Mouse (Mus musculus) B cell, adult 2 months (primary cell): ENCODE results near the gene Hdac7.
A peak's percentile ranks its signal among the peaks of the same experiment; 100 is the strongest.

Source experiments
- DNase-seq, 2 experiments: peaks; one replicate each; pipeline ENCODE4 v3.0.0; 2022

The Hdac7 gene

DNA sequence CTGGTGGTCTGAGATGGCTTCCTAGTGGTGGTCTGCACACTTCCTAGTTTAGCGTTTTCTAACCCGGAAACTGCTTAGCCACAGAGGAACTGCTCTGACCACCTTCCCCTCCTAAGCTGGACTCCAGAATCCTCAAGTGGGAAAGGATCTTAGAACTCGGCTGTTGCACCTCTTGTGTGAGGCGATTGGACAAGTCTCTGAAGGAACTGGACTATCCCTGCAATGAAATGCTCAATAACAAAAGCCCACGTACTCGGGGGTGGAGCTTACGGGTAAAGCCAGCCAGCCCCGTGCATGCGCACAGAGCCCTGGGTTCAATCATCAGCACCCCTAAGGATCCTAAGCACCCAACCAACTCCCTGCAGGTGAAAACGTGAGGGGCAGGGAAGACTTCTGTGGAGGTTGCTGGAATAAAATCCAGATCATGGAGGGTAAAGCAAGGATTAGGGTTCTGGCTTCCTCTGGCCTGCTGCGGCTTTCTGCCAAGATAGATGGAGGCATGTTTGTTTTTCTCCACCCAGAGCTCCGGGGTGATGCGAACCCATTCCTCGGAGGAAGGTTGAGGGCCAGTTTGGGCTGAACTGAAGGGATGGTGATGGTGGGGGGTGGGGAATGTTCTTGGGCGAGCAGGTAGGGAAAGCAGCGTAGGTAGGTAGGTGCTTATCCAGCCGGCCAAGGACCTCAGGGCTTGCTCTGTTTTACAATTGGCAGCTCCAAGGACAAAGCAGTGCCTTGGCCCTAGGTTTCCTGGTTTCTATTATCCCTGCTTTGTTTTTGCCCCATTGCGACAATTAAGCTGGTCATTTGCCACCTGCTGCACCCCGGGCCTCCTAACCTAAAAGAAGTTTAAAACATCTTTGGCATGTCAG lies 56.3 kb downstream of the Hdac7 start:
- no peak for DNase-seq

DNA sequence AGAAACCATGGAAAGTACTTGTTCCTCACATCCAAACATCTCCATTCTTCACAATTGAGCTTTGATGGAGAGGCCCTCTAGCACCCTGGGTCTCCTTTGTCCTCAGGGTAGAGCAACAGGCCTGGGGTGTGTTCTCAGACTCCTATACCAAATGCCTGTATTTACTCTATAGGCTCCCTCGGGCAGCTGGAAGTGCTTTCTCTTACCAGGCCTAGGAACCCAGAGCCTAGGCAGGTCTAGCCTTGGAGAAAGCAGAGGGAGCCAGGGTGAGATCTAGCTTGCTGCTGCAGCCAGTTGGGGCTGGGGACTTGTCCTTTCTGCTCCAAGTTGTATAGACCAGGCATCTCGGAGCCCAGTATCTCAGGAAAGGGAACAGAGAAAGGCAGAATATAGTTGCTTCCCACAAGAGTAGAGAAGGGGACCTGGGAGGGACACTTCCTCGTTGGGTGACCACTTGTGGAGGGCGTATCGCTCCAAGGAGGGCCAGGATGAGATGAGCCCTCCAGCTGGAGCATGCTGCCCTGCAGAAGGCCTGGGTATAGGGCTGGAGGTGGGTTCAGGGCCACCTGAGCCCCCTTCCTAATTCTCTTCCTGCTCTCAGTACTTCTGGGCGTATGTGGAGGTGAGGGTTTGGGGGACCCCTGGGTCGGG lies 57.0 kb downstream of the Hdac7 start:
- no peak for DNase-seq

DNA sequence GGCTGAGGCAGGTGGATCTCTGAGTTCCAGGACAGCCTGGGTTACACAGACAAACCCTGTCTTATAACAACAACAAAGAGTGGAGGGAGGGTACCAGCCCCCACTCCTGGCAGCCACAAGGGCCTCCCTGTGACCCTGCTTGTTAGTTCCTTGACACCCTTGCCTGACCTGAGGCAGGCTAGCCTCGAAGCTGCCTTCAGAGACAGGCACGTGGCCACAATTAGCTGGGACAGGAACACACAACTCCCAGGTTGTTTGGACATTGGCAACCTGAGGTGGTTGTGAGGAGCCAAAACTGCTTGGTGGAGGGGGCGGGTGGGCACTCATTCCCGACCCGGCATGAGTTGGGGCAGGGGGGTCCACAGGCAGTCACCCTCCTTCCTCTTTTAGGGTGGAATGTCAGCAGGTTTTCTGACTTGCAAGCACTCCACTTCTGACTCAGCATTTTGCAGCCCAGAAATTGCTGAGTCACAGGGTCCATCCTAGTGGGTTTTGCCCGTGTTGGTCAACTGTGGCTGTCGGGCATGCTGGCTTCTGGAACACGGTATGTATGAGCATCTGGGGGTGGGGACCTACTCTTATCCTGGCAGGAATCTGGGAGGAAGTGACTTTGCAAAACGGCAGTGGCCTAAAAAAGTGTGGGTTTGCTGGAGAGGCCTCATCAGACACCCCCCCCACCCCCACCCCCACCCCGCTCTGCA lies 57.7 kb downstream of the Hdac7 start:
- DNase-seq = no peak

DNA sequence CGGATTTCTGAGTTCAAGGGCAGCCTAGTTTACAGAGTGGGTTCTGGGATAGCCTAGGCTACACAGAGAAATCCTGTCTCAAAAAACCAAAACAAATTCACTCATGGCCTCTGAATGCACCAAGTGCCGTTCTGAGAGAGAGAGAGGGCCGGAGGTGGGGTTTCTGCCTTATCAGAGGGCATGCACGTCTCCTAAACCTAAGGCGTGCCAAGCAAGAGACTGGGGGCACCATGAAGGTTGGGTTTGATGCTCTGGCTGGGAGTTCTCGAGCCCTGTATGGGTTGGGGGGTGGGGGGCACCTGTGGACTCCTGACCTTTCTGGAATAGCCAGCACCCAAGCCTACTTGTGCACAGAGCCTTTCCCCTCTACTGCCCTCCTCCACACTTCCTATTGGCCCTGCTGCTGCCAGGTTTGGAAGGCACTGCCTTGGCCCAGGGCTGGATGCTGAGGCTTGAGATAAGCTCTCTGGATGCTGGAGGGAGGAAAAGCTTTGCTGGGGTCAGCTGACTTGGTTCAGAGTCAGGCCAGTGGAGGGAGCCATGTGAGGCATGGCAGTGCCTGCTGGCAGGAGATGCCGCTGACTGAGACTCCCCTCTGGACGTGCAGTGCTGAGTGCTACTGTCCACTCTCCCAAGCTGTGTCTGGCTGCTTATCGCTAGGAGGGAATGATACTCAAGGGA lies 58.4 kb downstream of the Hdac7 start:
- DNase-seq = no peak

DNA sequence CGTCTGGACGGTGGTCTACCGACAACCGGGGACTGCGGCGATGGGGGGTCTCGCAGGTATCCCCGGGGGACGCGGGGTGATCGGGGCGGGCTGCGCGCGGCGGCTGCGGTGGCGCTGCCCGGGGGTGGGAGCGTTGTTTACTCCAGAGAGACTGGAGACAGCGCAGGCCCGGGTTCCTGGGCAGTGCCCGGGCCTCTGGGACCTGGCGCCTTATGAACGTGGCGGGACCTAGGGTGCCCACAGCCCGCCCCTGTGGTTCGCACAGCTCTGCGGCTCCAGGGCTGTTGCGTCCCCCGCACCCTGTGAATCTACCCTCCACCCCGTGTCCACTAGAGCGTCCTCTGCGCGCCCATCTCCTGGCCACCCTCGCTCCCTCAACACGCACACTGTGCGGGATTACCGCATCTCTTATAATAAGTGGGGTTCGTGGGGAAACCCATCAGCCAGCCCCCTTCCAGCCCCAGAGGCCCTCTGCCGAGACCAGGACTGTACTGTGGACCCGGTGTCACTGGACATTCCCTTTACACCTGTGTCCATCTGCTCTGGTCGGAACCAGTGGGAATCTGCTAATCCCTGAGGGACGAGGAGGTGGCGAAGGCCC lies 59.6 kb downstream of the Hdac7 start:
- no peak for DNase-seq

DNA sequence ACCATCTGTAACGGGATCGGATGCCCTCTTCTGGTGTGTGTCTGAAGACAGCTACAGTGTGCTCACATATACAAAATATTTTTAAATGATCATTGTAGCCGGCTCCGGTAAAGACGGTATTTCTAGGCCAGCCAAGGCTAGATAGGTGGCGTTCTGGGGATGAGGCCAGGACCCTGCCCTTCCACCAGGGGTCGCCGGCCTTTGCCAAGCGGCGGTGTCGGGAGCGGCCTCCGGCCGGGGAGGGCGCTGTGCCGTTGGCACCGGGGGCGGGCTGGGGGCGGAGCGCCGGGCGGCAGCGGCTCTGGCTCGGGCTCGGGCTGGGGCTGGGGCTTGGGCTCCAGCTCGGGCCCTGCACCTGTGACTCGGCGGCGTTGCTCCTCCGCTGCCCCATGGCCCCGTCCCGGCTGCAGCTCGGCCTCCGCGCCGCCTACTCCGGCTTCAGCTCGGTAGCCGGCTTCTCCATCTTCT lies 60.2 kb downstream of the Hdac7 start:
- peak; percentile 96 for DNase-seq

DNA sequence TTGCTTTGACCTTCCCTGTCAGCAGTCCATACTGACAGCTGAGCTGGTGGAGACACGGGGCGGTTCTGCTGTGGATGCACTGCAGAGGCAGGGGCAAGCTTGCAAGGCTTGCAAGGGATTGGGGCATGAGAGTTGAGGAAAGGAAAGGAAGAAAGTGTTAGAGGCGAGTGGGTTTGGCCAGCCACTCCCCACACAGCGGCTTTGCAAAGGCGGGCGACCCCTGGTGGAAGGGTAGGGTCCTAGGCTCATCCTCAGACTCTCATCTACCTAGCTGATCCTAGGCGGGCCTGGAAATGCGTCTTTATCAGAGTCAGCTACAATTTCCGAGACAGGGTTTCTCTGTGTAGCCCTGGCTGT lies 61.6 kb downstream of the Hdac7 start:
- peak; percentile 90 to 91 for DNase-seq

DNA sequence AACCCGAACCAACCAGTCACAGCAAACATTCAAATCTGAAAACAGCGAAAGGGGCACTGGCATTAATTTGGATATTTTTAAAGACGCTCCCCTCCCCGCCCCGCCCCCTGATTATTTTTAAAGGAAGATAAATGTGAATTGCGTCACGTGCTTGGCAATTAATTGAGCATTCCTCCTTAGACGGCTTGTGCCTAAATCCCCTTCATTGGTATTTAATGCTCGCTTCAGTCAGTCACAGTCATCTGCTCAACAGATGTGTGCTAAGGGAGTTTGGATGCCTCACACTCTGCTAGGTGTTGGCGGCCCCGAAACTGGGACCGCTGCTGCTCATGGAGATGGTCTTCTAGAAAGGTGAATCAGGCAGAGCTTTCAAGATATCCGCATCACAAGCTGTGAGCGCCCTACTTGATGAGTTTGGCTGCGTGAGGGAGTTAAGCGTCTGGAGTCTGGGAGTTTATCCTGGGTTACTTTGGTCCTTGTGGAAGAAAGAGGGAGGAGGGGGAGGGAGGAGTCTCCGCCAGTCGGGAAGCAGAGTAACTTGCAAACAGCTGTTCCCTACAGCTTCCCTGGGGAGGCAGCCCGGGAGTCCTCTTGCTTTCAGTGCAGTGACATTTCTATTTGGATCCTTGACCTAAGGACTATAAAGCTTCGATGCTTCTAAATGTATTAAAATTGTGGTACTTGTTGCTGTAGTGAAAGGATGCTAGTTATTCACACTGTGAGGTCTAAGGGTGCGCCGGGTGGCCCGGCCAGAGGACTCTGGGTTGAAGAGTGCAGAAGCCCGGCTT lies 62.1 kb downstream of the Hdac7 start:
- no peak for DNase-seq

DNA sequence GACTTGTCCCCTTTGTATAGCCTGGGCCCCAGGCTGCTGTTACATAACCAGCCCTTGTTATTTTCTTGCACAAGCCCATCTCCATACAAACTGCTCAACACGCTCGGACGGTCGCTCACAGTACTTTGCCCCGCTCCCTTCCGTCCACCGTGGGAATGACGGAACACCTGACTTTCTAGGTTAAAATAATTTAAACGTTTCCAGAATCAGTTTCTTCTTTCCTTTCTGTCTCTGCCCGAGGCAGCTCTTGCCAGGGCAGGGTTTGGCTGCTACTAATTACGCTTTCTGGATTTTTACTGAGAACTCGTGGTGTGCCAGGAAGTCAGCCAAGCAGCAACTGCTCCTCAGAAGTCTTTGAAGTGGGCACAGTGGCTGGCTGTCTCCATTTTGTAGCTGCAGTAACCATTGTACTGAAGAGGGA lies 63.7 kb downstream of the Hdac7 start:
- DNase-seq = no peak

DNA sequence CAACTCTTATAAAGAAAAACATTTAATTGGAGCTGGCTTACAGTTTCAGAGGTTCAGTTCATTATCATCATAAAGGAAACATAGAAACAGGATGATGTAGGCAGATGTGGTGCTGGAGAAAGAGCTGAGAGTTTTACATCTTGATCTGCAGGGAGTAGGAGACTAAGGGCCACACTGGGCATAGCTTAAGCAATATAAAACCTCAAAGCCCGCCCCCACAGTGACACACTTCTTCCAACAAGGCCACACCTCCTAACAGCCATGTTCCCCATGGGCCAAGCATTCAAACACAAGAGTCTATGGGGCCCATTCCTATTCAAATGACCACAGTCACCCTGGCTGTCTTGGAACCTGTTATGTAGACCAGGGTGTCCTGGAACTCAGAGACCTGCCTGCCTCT lies 64.7 kb downstream of the Hdac7 start:
- no peak for DNase-seq

DNA sequence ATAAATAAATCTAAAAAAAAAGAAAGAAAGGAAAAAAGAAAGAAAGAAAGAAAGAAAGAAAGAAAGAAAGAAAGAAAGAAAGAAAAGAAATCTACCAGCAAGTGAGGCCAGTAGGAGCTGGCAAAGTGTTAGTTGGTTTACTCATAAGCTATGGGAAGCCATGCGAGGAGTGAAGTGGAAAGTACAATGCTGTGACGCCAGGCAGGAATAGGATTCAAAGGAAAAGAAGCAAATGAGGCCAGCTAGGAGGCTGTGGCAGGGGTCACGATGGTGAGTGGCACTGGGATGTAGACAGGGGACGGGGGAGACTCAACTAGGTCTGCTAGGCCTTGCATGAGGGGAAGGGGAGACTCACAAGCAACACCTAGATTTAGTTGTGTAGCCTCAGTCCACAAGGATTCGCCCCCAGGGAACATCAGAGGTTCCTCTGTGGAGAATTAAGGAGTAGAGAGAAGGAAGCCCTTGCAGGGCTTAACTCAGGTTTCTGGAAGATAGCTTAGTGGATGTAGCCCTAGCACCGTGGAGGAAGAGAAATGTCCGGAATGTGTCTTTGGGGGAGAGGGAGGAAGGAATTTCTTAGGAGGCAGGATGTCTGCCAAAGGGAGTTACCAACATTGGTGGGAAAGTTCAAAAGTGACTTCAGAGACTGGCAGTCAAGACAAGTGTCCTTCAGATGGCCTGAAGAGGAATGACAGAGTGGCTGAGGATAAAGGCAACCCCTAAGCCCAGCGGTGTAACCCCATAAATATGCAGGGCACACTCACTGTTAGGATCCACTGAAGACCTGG lies 65.8 kb downstream of the Hdac7 start, which contains the start of gene Slc48a1:
Slc48a1 (plus strand) TSS at position 210 of the 788 bp plus-strand sequence.
- DNase-seq = no peak

DNA sequence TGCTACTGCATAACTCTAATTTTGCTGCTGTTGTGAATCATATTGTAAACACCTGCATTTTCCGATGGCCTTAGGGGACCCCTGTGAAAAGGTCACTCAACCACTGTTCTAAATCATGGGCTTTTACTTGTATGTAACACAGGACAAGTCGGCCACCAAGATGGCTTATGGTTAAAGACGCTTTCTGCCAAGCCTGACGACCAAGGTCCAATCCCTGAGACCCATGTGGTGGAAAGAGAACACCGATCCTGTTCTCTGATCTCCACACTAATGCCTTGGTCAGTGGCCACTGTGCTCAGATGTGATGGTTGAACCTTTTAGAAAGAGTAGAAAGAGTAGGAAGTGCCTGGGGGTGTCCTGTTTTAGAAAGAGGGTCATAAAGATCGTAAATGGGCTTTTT lies 67.4 kb downstream of the Hdac7 start:
- no peak for DNase-seq

DNA sequence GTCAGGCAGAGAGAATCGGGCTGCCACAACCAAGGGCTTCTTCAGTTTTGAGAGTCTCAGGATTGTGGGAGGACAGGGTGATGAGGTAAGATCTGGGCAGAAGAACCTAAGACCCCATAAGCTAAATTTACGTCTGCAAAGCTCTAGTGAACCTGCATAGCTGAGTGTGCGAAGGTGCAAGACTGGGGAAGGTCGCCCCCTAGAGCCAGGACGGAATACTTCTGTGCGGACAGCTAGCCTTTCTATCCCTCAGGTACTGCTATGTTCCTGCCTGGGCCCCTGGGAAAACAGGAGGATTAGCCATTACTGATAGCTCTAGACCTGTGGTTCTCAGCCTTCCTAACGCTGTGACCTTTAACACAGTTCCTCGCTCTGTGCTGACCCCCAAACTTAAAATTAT lies 67.8 kb downstream of the Hdac7 start:
- DNase-seq = peak; percentile 83 to 85

DNA sequence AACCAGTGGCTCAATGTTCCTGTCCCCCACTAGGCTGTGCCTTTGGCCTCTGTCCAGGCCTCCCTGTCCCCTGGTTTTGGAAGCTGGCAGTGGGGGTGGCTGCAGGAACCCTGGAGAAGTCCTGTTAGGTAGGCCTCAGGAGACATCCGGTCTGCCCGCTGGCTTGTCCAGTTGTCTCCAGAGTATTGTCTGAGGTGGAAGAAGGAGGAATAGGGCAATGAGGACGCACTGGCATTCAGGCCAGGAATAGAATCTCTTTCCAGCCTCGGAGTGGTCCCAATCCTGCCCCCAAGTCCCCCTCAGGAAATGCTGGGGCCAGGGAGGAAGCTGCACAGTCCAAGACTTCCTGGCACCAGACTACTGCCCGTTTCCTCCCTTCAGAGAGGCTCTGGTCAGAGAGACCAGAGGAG lies 70.3 kb downstream of the Hdac7 start:
- no peak for DNase-seq

DNA sequence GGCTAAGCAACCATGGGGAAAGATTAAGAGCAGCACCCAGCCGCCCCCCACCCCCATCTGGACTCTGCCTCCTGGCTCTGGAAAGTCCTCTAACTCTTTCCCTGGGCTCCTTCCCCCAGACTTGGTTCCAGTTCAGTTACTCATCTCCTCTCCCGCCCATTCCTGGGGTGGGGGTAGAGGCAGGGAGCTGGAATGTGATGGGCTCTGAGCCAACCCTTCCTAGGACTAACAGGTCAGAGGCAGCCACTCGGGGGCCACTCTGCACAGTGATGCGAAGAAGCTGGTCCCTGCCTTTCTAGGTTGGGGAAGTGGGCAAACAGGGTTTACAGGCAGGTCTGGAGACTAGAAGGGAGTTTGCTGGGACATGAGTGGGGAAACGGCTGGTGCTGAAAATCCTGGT lies 71.2 kb downstream of the Hdac7 start:
- no peak for DNase-seq

DNA sequence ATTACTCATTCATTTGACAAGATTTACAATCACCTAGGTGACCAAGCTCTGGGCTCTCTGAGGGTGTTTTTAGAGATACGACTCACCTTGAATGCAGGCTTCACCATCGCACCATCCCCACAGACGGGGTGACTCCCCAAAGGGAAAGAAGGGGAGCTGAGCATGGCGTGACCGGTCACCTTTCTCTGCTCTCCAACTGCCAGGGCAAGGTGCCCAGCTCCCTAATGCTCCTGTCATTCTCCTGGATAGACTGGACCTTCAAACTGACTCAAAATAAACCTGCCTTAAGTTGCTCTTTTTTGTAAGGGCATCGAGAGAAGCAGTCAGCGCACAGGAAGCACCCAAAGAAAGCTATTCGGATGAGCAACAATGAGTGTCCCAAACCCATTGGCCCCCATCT lies 74.0 kb downstream of the Hdac7 start:
- DNase-seq = no peak

DNA sequence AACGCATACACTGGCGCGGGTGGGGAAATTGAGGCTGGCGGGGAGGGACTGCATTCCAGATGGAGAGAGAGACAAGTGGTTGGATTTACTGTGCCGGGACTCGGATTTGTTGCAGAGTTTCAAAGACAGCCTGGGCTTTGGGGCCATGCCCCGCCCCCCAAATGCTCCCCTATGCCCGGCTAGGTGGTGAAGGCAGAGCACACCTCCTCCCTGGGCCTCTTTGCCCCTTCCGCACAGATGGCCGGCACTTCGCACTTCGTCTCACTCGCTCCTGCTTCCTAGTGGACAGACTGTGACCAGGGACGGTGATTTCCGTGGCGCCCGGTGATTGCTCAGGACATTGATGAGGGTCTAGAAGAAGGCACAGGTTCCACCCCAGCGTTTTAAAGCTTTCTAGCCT lies 76.1 kb downstream of the Hdac7 start:
- peak; percentile 44 to 45 for DNase-seq

DNA sequence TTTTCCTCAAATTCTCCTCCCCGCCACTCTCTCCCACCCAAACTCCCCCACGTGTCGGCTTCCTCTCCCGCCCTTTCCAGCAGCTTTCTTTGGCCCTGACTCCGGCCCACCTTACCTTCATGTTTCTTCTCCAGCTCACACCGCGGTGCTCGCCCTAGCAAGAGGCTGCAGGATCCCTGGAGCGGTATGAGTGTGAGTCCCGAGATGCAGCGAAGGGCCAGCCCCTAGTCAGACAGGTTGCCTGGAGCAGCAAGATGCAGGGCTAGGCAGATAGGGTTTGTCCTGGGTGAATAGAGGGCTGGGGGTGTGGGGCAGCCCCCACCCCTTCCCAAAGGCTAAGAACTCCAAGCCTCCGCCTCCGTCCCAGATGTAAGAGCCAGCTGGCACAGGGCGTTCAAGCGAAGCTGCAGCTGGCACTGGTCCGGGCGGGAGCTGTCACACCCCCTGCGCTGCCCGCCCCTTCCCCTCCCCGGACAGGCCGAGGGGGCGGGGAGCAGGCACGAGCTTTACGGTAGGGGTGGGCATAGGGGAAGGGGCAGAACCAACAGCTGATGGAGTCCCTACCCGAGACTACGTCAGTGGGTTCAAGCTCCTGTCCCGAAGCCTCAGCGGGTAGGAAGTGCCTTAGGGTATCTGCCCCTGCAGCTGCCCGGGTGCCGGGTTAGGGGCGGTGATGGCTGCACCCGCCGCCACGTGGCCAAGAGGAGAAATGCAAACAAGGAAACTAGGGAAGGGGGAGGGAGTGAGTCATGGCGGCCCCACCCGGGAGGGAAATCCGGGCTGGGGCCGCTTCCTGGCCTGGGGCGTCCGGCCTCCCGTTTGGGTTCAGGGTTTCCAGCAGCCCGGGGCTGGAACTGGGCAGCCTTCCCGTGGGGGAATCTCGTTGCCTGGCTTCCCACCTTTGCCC lies 76.8 kb downstream of the Hdac7 start, which contains the start of gene Rapgef3:
Rapgef3 (minus strand) TSS at position 693 of the 907 bp plus-strand sequence.
- DNase-seq = peak; percentile 85 to 86

DNA sequence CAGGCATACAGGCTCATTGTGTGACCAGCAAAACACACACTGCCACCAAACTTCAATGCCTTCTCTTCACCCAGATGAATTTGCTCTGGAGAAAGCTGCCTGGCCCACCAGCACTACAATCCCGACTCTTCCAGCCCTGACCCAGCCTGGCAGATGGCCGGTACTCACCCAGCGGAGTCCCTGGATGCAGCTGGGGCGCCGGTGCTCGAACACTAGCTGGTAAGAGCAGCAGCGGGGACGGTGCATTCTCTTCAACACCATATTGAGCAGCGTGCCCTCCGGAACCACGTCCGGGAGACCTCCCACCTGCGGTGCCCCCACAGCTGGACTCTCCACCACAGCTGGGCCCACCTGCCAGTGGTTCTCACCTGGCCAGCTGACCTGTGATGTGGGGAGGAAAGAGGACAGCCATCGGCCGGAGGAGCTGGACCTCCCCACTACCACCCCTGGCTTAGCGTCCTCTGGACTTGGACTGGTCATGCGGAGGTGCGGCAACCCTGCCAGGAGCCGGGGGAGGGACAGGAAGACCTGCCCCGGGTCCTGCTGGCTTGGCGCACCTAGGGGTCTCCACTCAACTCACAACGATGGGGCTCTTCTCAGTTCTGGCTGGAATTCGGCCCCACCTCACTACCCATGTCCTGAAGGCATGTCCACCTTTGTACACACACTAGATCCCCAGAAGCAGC lies 77.6 kb downstream of the Hdac7 start:
- DNase-seq = no peak
